Mouse (Mus musculus) MEL (cell line): Measurements from ENCODE around the gene 2200002J24Rik.

ENCODE experiments used
- CHD2 ChIP-seq: IDR thresholded peaks from 2 replicates; pipeline ENCODE4 v1.6.1; 2011; ENCODE audit warnings: low read length, improper control_type of control experiment
- CTCF ChIP-seq, 3 experiments: IDR thresholded peaks in 2 of 3; conservative IDR thresholded peaks in 1 of 3; 2 replicates each; pipeline ENCODE4 v1.5.1; 2011 to 2012; ENCODE audit warnings: low read length in 3 of 3, low read depth in 2 of 3, mild to moderate bottlenecking in 2 of 3, improper control_type of control experiment in 1 of 3, inconsistent platforms in 1 of 3, mixed read lengths in 1 of 3, moderate library complexity in 1 of 3; ENCODE audit not compliant: control insufficient read depth in 1 of 3, insufficient read depth in 1 of 3, poor library complexity in 1 of 3, severe bottlenecking in 1 of 3
- HCFC1 ChIP-seq: IDR thresholded peaks from 2 replicates; pipeline ENCODE4 v1.6.1; 2012; ENCODE audit warnings: low read depth, mild to moderate bottlenecking, inconsistent platforms, low read length, improper control_type of control experiment, moderate library complexity
- MXI1 ChIP-seq: IDR thresholded peaks from 2 replicates; pipeline ENCODE4 v1.6.1; 2011; ENCODE audit warnings: mild to moderate bottlenecking, low read depth, low read length, improper control_type of control experiment
- NELFE ChIP-seq: IDR thresholded peaks from 2 replicates; pipeline ENCODE4 v1.6.1; 2011; ENCODE audit warnings: low read depth, low read length, improper control_type of control experiment
- NRF1 ChIP-seq: IDR thresholded peaks from 2 replicates; pipeline ENCODE4 v1.6.1; 2014; ENCODE audit warnings: low read depth, mild to moderate bottlenecking, inconsistent platforms, low read length, improper control_type of control experiment, moderate library complexity; ENCODE audit not compliant: poor library complexity, insufficient read depth, severe bottlenecking
- POLR2A ChIP-seq, 2 experiments: IDR thresholded peaks; 2 replicates each; pipeline ENCODE4 v1.6.1; 2011 to 2012; ENCODE audit warnings: low read length in 2 of 2, mild to moderate bottlenecking in 2 of 2, control low read depth in 1 of 2, improper control_type of control experiment in 1 of 2, low read depth in 1 of 2, moderate library complexity in 1 of 2; ENCODE audit not compliant: control insufficient read depth in 1 of 2, insufficient read depth in 1 of 2, poor library complexity in 1 of 2
- TAL1 ChIP-seq: IDR thresholded peaks from 2 replicates; pipeline ENCODE4 v1.6.1; 2012; ENCODE audit warnings: mild to moderate bottlenecking, inconsistent platforms, low read length, moderate library complexity, mixed read lengths

DNA sequence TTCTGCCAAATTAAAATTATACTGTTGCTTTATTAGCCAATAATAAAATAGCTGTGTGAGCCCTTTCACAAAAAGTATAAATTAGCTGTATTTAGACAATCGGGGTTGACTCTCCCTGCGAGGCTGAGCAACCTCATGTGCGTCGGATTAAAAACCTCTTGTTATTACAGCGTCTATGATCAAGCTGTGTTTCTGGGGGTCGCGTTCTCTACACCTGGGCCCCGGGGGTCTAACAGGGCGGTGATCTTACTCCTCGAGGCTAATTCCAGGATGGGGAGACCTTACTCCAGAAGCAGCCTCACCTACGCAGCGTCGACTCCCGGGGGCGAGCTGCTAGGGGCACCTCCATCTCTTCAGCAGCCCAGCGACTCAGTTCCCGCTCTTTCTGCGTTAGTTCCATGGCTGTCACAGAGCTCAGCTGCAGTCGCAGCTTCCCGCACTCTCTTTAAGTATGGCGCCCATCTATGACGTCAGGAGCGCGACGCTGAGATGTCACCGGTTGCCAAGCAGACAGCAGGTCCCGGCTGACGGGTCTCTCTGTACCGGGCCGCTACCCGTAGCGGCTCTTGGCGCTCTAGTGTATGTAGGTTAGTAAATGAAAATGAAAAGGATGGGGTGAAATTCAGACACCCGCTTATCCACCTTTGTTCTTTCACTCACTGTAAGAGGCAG lies 34.1 kb upstream of the 2200002J24Rik start, which contains the start of gene Haus5:
- TF ChIP-seq POLR2A (IDR thresholded peaks at IDR 0.05; ENCODE audit: control insufficient read depth in 1 of 2, insufficient read depth in 1 of 2, low read depth in 1 of 2, low read length in 2 of 2, poor library complexity in 1 of 2) (peak in 1 of 2 experiments; percentile 80; a peak in 2 of 4 replicates), CTCF (IDR thresholded peaks at IDR 0.05 in 2 of 3, conservative IDR thresholded peaks at IDR 0.05 in 1 of 3; ENCODE audit: control insufficient read depth in 1 of 3, insufficient read depth in 1 of 3, low read depth in 2 of 3, low read length in 3 of 3, poor library complexity in 1 of 3, severe bottlenecking in 1 of 3) (0 out of 6 replicates have a peak, but pooled peaks of 1 of the 3 experiments have one; percentile 4), CHD2 (peak; percentile 90), HCFC1 (peak; percentile 93), NELFE (peak; percentile 48), NRF1 (no peak), MXI1 (peak; percentile 91), TAL1 (no peak)
